Mouse (Mus musculus): Measurements from ENCODE around the gene Ino80d. TPM values are rescaled to one million over a fixed set of nuclear protein-coding genes. Genes with fewer than 3 reads are reported as not detected.
A peak's percentile ranks its signal among the peaks of the same experiment; 100 is the strongest.

The Ino80d gene
- polyA plus RNA-seq, 1 experiment from 2014 or later: 10.5 TPM

- Histone ChIP-seq H3K27ac (ENCODE audit: low read length) (no peak overlapping the region), H3K27me3 (ENCODE audit: control insufficient read depth, insufficient read depth, low read length) (no peaks in the 10 kb centered on the region), H3K4me1 (ENCODE audit: control insufficient read depth, insufficient read depth, low read length) (0 out of 2 replicates have a peak, but pooled peaks cover 4% of the 10 kb centered on the region), H3K4me3 (replicated peaks; ENCODE audit: low read length) (no peak overlapping the region), H3K9me3 (replicated peaks; ENCODE audit: control insufficient read depth, low read length) (no peaks in the 10 kb centered on the region), H3K9ac (ENCODE audit: low read length) (no peak overlapping the region), H3K4me2 (ENCODE audit: low read depth, low read length) (no peak overlapping the region), H3K36me3 (ENCODE audit: control insufficient read depth, insufficient read depth, low read length) (no peaks in the 10 kb centered on the region)
- 72% methylated on average over 8 of the region's 8 CpGs for WGBS
- no peak for ATAC-seq (ENCODE audit: insufficient read depth, low FRiP score)
These were observed 63.6 kb downstream of the Ino80d start for GRCm38 (mm10) chr1:63050866-63051265.

DNA sequence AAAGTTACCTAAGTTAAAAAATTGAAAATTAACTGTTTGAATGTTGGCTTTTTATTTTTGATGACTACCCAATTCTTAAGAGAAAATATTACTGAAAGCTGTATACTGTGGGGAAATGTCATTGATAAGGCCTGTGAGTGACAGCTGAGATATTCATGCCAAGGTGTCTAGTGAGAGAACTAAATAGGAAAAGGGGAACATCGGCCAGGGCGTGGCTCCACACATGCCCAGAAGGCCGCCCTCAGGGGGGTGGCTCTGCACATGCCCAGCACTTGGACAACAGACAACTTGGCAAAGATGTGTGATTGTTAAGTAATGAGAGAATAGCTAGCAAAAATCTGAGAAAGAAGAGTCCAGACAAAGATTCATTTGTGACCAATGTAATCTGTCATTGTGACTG is 64.5 kb downstream of the Ino80d start:
- H3K36me3 ChIP-seq (ENCODE audit: control insufficient read depth, insufficient read depth, low read length): no peaks in the 10 kb centered on the region
- 79% methylated on average over 3 of the region's 3 CpGs for WGBS

DNA sequence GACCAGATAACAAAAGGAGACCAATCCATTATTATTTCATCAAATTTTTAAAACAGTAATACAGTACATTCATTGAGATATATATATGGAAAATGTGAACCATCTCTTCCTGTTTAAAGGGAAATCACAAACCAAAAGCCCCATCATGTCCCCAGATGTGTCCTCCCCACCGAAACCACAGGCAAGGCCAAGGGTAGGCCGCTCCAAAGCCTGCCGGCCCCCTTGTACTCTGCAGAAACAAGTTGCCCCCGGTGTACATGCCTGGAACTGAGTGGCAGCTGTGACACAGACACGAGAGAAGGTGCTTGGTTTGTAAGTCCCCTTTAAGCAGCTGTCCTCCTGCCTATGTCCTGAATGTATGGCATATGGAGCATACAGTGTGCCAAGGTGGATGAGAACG is 66.5 kb downstream of the Ino80d start:
- no peak overlapping the region for H3K27ac ChIP-seq (ENCODE audit: low read length)
- ATAC-seq (ENCODE audit: insufficient read depth, low FRiP score): no peak
- H3K4me2 ChIP-seq (ENCODE audit: low read depth, low read length): no peak overlapping the region
- no peak overlapping the region for H3K9ac ChIP-seq (ENCODE audit: low read length)
- WGBS: 81% methylated on average over 6 of the region's 6 CpGs
- H3K27me3 ChIP-seq (ENCODE audit: control insufficient read depth, insufficient read depth, low read length): no peaks in the 10 kb centered on the region
- H3K4me3 ChIP-seq (replicated peaks; ENCODE audit: low read length): no peak overlapping the region
- H3K4me1 ChIP-seq (ENCODE audit: control insufficient read depth, insufficient read depth, low read length): no peaks in the 10 kb centered on the region
- no peaks in the 10 kb centered on the region for H3K9me3 ChIP-seq (replicated peaks; ENCODE audit: control insufficient read depth, low read length)
- no peaks in the 10 kb centered on the region for H3K36me3 ChIP-seq (ENCODE audit: control insufficient read depth, insufficient read depth, low read length)

More for the DNA sequence above, 64.5 kb downstream of the Ino80d start:
- H3K27me3 ChIP-seq (ENCODE audit: control insufficient read depth, insufficient read depth, low read length): no peaks in the 10 kb centered on the region
- no peaks in the 10 kb centered on the region for H3K9me3 ChIP-seq (replicated peaks; ENCODE audit: control insufficient read depth, low read length)
- H3K9ac ChIP-seq (ENCODE audit: low read length): no peak overlapping the region
- no peak overlapping the region for H3K4me3 ChIP-seq (replicated peaks; ENCODE audit: low read length)
- H3K27ac ChIP-seq (ENCODE audit: low read length): no peak overlapping the region
- H3K4me1 ChIP-seq (ENCODE audit: control insufficient read depth, insufficient read depth, low read length): 0 out of 2 replicates have a peak, but pooled peaks cover 4% of the 10 kb centered on the region
- ATAC-seq (ENCODE audit: insufficient read depth, low FRiP score): no peak
- H3K4me2 ChIP-seq (ENCODE audit: low read depth, low read length): no peak overlapping the region

DNA sequence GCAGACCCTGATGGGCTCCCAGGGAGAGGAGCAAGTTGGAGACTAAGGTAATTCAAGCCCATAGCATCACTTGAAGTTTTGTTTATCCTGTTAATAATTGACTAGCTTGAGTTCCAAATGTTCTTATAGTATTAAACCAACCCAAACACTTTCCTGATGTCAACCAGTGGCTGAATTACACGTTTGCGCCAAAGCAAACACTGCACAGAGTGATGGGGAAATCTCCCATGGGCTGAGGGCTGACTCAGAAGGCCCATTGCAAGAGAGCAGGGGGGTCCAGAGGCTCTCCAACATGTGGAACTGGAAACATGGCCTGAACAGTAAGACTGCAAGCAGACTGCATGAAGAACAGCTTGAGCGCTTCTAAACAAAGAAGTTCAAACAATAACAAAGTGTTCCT is 81.5 kb downstream of the Ino80d start:
- Histone ChIP-seq H3K27me3 (ENCODE audit: control insufficient read depth, insufficient read depth, low read length) (no peaks in the 10 kb centered on the region), H3K27ac (ENCODE audit: low read length) (no peak overlapping the region), H3K4me3 (replicated peaks; ENCODE audit: low read length) (no peak overlapping the region), H3K36me3 (ENCODE audit: control insufficient read depth, insufficient read depth, low read length) (no peaks in the 10 kb centered on the region), H3K4me2 (ENCODE audit: low read depth, low read length) (no peak overlapping the region), H3K9ac (ENCODE audit: low read length) (no peak overlapping the region), H3K9me3 (replicated peaks; ENCODE audit: control insufficient read depth, low read length) (no peaks in the 10 kb centered on the region), H3K4me1 (ENCODE audit: control insufficient read depth, insufficient read depth, low read length) (no peaks in the 10 kb centered on the region)
- 50% methylated on average over 3 of the region's 3 CpGs for WGBS
- peak; percentile 66; the same call in 1 of the 2 replicates for ATAC-seq (ENCODE audit: insufficient read depth, low FRiP score)

- 32% methylated on average over 2 of the region's 2 CpGs for WGBS
- no peak for ATAC-seq (ENCODE audit: insufficient read depth, low FRiP score)
- H3K27ac ChIP-seq (ENCODE audit: low read length): no peak overlapping the region
- no peaks in the 10 kb centered on the region for H3K27me3 ChIP-seq (ENCODE audit: control insufficient read depth, insufficient read depth, low read length)
- H3K4me1 ChIP-seq (ENCODE audit: control insufficient read depth, insufficient read depth, low read length): no peaks in the 10 kb centered on the region
- no peak overlapping the region for H3K4me3 ChIP-seq (replicated peaks; ENCODE audit: low read length)
- H3K4me2 ChIP-seq (ENCODE audit: low read depth, low read length): no peak overlapping the region
- H3K36me3 ChIP-seq (ENCODE audit: control insufficient read depth, insufficient read depth, low read length): no peaks in the 10 kb centered on the region
- H3K9me3 ChIP-seq (replicated peaks; ENCODE audit: control insufficient read depth, low read length): no peaks in the 10 kb centered on the region
- H3K9ac ChIP-seq (ENCODE audit: low read length): no peak overlapping the region
These were observed 94.6 kb downstream of the Ino80d start for GRCm38 (mm10) chr1:63019916-63020315.

DNA sequence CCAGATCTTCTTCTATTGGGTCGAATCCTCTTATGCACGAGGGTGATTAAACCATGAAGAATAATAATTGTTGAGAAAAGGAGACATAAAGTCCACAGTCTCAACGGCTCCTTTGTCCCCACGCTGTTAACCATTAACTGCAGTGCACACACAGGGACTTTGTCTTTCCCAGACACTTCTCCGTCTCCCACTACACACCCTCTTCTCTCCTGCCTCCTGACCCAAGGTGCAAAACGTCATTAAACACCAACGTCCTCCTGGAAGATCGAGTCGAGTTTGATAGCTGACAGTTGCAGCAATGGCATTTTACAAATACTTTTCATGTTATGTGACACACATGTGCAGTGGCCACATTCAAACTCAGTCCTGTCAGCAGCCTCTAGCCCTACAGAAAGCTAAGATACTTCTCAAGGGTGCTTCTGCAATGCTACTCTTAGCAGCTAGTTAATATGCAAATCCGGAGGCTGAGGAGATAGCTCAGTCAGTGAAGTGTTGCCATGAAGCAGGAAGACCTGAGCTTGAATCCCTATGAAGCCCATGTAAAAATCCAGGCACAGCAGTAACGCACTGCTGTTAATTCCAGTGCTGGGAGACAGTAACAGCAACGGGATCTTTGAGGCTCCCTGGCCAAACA is 109.3 kb downstream of the Ino80d start:
- H3K4me3 ChIP-seq (replicated peaks; ENCODE audit: low read length): no peak overlapping the region
- H3K4me1 ChIP-seq (ENCODE audit: control insufficient read depth, insufficient read depth, low read length): no peaks in the 10 kb centered on the region
- H3K27ac ChIP-seq (ENCODE audit: low read length): peak overlapping the region; percentile 39
- no peak overlapping the region for H3K9ac ChIP-seq (ENCODE audit: low read length)
- peak overlapping the region; percentile 28; the same call in 1 of the 2 replicates for H3K4me2 ChIP-seq (ENCODE audit: low read depth, low read length)
- 45% methylated on average over 12 of the region's 12 CpGs for WGBS
- no peaks in the 10 kb centered on the region for H3K27me3 ChIP-seq (ENCODE audit: control insufficient read depth, insufficient read depth, low read length)
- no peaks in the 10 kb centered on the region for H3K36me3 ChIP-seq (ENCODE audit: control insufficient read depth, insufficient read depth, low read length)
- H3K9me3 ChIP-seq (replicated peaks; ENCODE audit: control insufficient read depth, low read length): no peaks in the 10 kb centered on the region
- ATAC-seq (ENCODE audit: insufficient read depth, low FRiP score): peak; percentile 95

DNA sequence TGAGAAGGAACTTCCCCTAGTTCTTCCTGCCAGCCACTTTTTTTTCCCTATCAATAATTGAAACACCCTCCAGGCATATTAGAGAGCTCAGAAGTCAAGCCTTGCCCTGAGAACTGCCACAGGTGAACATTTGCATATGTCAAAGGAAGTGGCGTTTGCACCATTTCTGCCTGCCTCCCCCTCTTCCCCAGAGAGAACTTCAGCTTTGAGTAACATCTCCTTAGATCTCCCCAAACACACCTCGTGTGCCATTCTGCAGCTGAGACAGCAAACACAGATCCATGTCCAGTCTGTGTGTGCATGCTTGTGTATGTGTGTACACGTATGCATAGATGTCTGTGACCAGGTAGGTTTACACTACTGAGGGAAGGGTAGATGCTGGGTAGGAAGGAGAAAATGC is 112.6 kb downstream of the Ino80d start:
- H3K27me3 ChIP-seq (ENCODE audit: control insufficient read depth, insufficient read depth, low read length): no peaks in the 10 kb centered on the region
- no peaks in the 10 kb centered on the region for H3K36me3 ChIP-seq (ENCODE audit: control insufficient read depth, insufficient read depth, low read length)
- H3K4me2 ChIP-seq (ENCODE audit: low read depth, low read length): no peak overlapping the region
- no peaks in the 10 kb centered on the region for H3K4me1 ChIP-seq (ENCODE audit: control insufficient read depth, insufficient read depth, low read length)
- no peaks in the 10 kb centered on the region for H3K9me3 ChIP-seq (replicated peaks; ENCODE audit: control insufficient read depth, low read length)
- 61% methylated on average over 3 of the region's 3 CpGs for WGBS
- ATAC-seq (ENCODE audit: insufficient read depth, low FRiP score): no peak
- no peak overlapping the region for H3K4me3 ChIP-seq (replicated peaks; ENCODE audit: low read length)
- no peak overlapping the region for H3K9ac ChIP-seq (ENCODE audit: low read length)
- H3K27ac ChIP-seq (ENCODE audit: low read length): no peak overlapping the region

- Histone ChIP-seq H3K4me3 (replicated peaks; ENCODE audit: low read length) (no peak overlapping the region), H3K4me1 (ENCODE audit: control insufficient read depth, insufficient read depth, low read length) (peaks cover 4% of the 10 kb centered on the region; the same call in 1 of the 2 replicates), H3K9ac (ENCODE audit: low read length) (no peak overlapping the region), H3K4me2 (ENCODE audit: low read depth, low read length) (no peak overlapping the region), H3K27ac (ENCODE audit: low read length) (no peak overlapping the region), H3K36me3 (ENCODE audit: control insufficient read depth, insufficient read depth, low read length) (no peaks in the 10 kb centered on the region), H3K27me3 (ENCODE audit: control insufficient read depth, insufficient read depth, low read length) (no peaks in the 10 kb centered on the region), H3K9me3 (replicated peaks; ENCODE audit: control insufficient read depth, low read length) (peaks cover 6% of the 10 kb centered on the region; the same call in 1 of the 2 replicates)
- ATAC-seq (ENCODE audit: insufficient read depth, low FRiP score): no peak
- WGBS: 79% methylated on average over 1 of the region's 1 CpGs
These were observed 121.1 kb downstream of the Ino80d start for GRCm38 (mm10) chr1:62993348-62993747.

DNA sequence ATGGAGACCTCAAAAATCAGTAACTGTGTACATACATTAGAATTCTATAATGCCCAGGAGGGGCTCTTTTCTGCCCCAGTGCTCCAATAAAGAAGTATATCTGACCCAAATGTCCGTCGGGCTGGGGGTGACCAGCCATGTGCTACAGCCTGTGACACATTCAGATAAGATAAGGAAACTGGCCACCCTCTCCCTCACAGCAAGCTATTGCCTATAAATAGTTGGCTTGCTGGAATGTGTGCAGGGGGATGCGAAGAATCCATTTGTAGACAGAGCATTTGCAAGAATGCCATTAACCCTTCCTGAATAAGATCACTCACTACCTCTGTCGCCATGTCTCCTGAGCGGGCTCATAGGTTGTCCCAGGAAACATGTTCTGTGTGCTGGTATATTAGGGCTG is 121.8 kb downstream of the Ino80d start:
- no peak overlapping the region for H3K4me2 ChIP-seq (ENCODE audit: low read depth, low read length)
- whole genome bisulfite sequencing: 41% methylated on average over 5 of the region's 5 CpGs
- no peak for ATAC-seq (ENCODE audit: insufficient read depth, low FRiP score)
- H3K27me3 ChIP-seq (ENCODE audit: control insufficient read depth, insufficient read depth, low read length): no peaks in the 10 kb centered on the region
- H3K9me3 ChIP-seq (replicated peaks; ENCODE audit: control insufficient read depth, low read length): peaks cover 6% of the 10 kb centered on the region; the same call in 1 of the 2 replicates
- H3K4me1 ChIP-seq (ENCODE audit: control insufficient read depth, insufficient read depth, low read length): peaks cover 4% of the 10 kb centered on the region; the same call in 1 of the 2 replicates
- H3K36me3 ChIP-seq (ENCODE audit: control insufficient read depth, insufficient read depth, low read length): no peaks in the 10 kb centered on the region
- H3K4me3 ChIP-seq (replicated peaks; ENCODE audit: low read length): no peak overlapping the region
- no peak overlapping the region for H3K9ac ChIP-seq (ENCODE audit: low read length)
- no peak overlapping the region for H3K27ac ChIP-seq (ENCODE audit: low read length)

Measured in stomach, embryonic 16.5 days (tissue).